Mouse (Mus musculus): Measurements from ENCODE around the gene Slc2a3.
A peak's percentile ranks its signal among the peaks of the same experiment; 100 is the strongest.

Slc2a3 gene

GRCm38 (mm10) chr6:122801301-122801800 lies at the start of gene Slc2a3:
Slc2a3 (minus strand) TSS chr6:122801640.
- Histone ChIP-seq H3K36me3 (ENCODE audit: control insufficient read depth, insufficient read depth, low read length, poor library complexity, severe bottlenecking) (no peaks in the 10 kb centered on the region), H3K27me3 (ENCODE audit: control insufficient read depth, insufficient read depth, low read length, poor library complexity, severe bottlenecking) (no peaks in the 10 kb centered on the region)
- DNase-seq (ENCODE audit: low read depth, low spot score): peak; percentile 64

- Histone ChIP-seq H3K27me3 (ENCODE audit: control insufficient read depth, insufficient read depth, low read length, poor library complexity, severe bottlenecking) (no peaks in the 10 kb centered on the region), H3K36me3 (ENCODE audit: control insufficient read depth, insufficient read depth, low read length, poor library complexity, severe bottlenecking) (peaks cover 6% of the 10 kb centered on the region)
- DNase-seq (ENCODE audit: low read depth, low spot score): no peak
Observed at GRCm38 (mm10) chr6:122843759-122844158, 42.3 kb upstream of the Slc2a3 start.

GRCm38 (mm10) chr6:122837539-122837938 lies 36.1 kb upstream of the Slc2a3 start:
- no peak for DNase-seq (ENCODE audit: low read depth, low spot score)
- H3K27me3 ChIP-seq (ENCODE audit: control insufficient read depth, insufficient read depth, low read length, poor library complexity, severe bottlenecking): no peaks in the 10 kb centered on the region

GRCm38 (mm10) chr6:122836974-122837373 lies 35.5 kb upstream of the Slc2a3 start:
- no peak for DNase-seq (ENCODE audit: low read depth, low spot score)
- Histone ChIP-seq H3K27me3 (ENCODE audit: control insufficient read depth, insufficient read depth, low read length, poor library complexity, severe bottlenecking) (no peaks in the 10 kb centered on the region), H3K36me3 (ENCODE audit: control insufficient read depth, insufficient read depth, low read length, poor library complexity, severe bottlenecking) (peaks cover 29% of the 10 kb centered on the region)

More at GRCm38 (mm10) chr6:122837539-122837938, 36.1 kb upstream of the Slc2a3 start:
- H3K36me3 ChIP-seq (ENCODE audit: control insufficient read depth, insufficient read depth, low read length, poor library complexity, severe bottlenecking): peaks cover 26% of the 10 kb centered on the region

- peak; percentile 87 for DNase-seq (ENCODE audit: low read depth, low spot score)
- no peaks in the 10 kb centered on the region for H3K27me3 ChIP-seq (ENCODE audit: control insufficient read depth, insufficient read depth, low read length, poor library complexity, severe bottlenecking)
- peaks cover 30% of the 10 kb centered on the region for H3K36me3 ChIP-seq (ENCODE audit: control insufficient read depth, insufficient read depth, low read length, poor library complexity, severe bottlenecking)
Observed at GRCm38 (mm10) chr6:122834365-122834764, 32.9 kb upstream of the Slc2a3 start.

GRCm38 (mm10) chr6:122832880-122833279 lies 31.4 kb upstream of the Slc2a3 start:
- DNase-seq (ENCODE audit: low read depth, low spot score): no peak
- peaks cover 27% of the 10 kb centered on the region for H3K36me3 ChIP-seq (ENCODE audit: control insufficient read depth, insufficient read depth, low read length, poor library complexity, severe bottlenecking)

GRCm38 (mm10) chr6:122828086-122828485 lies 26.6 kb upstream of the Slc2a3 start:
- Histone ChIP-seq H3K27me3 (ENCODE audit: control insufficient read depth, insufficient read depth, low read length, poor library complexity, severe bottlenecking) (no peaks in the 10 kb centered on the region), H3K36me3 (ENCODE audit: control insufficient read depth, insufficient read depth, low read length, poor library complexity, severe bottlenecking) (peaks cover 9% of the 10 kb centered on the region)
- DNase-seq (ENCODE audit: low read depth, low spot score): peak; percentile 55

More at GRCm38 (mm10) chr6:122832880-122833279, 31.4 kb upstream of the Slc2a3 start:
- H3K27me3 ChIP-seq (ENCODE audit: control insufficient read depth, insufficient read depth, low read length, poor library complexity, severe bottlenecking): no peaks in the 10 kb centered on the region

GRCm38 (mm10) chr6:122825923-122826742 lies 24.7 kb upstream of the Slc2a3 start:
- peaks cover 3% of the 10 kb centered on the region for H3K36me3 ChIP-seq (ENCODE audit: control insufficient read depth, insufficient read depth, low read length, poor library complexity, severe bottlenecking)
- H3K27me3 ChIP-seq (ENCODE audit: control insufficient read depth, insufficient read depth, low read length, poor library complexity, severe bottlenecking): no peaks in the 10 kb centered on the region

GRCm38 (mm10) chr6:122825166-122825565 lies 23.7 kb upstream of the Slc2a3 start:
- no peak for DNase-seq (ENCODE audit: low read depth, low spot score)
- no peaks in the 10 kb centered on the region; the same call in 1 of the 2 replicates for H3K36me3 ChIP-seq (ENCODE audit: control insufficient read depth, insufficient read depth, low read length, poor library complexity, severe bottlenecking)
- H3K27me3 ChIP-seq (ENCODE audit: control insufficient read depth, insufficient read depth, low read length, poor library complexity, severe bottlenecking): no peaks in the 10 kb centered on the region

More at GRCm38 (mm10) chr6:122825923-122826742, 24.7 kb upstream of the Slc2a3 start:
- DNase-seq (ENCODE audit: low read depth, low spot score): peak; percentile 59

- Histone ChIP-seq H3K27me3 (ENCODE audit: control insufficient read depth, insufficient read depth, low read length, poor library complexity, severe bottlenecking) (no peaks in the 10 kb centered on the region), H3K36me3 (ENCODE audit: control insufficient read depth, insufficient read depth, low read length, poor library complexity, severe bottlenecking) (no peaks in the 10 kb centered on the region; the same call in 1 of the 2 replicates)
- DNase-seq (ENCODE audit: low read depth, low spot score): no peak
Observed at GRCm38 (mm10) chr6:122824086-122824485, 22.6 kb upstream of the Slc2a3 start.

GRCm38 (mm10) chr6:122821822-122822221 lies 20.4 kb upstream of the Slc2a3 start:
- H3K36me3 ChIP-seq (ENCODE audit: control insufficient read depth, insufficient read depth, low read length, poor library complexity, severe bottlenecking): no peaks in the 10 kb centered on the region; the same call in 1 of the 2 replicates
- peak; percentile 65 for DNase-seq (ENCODE audit: low read depth, low spot score)
- H3K27me3 ChIP-seq (ENCODE audit: control insufficient read depth, insufficient read depth, low read length, poor library complexity, severe bottlenecking): no peaks in the 10 kb centered on the region

GRCm38 (mm10) chr6:122820799-122821650 lies 19.6 kb upstream of the Slc2a3 start:
- Histone ChIP-seq H3K27me3 (ENCODE audit: control insufficient read depth, insufficient read depth, low read length, poor library complexity, severe bottlenecking) (no peaks in the 10 kb centered on the region), H3K36me3 (ENCODE audit: control insufficient read depth, insufficient read depth, low read length, poor library complexity, severe bottlenecking) (no peaks in the 10 kb centered on the region; the same call in 1 of the 2 replicates)
- DNase-seq (ENCODE audit: low read depth, low spot score): peak; percentile 77

GRCm38 (mm10) chr6:122820071-122820798 lies 18.8 kb upstream of the Slc2a3 start:
- DNase-seq (ENCODE audit: low read depth, low spot score): no peak
- Histone ChIP-seq H3K36me3 (ENCODE audit: control insufficient read depth, insufficient read depth, low read length, poor library complexity, severe bottlenecking) (no peaks in the 10 kb centered on the region; the same call in 1 of the 2 replicates), H3K27me3 (ENCODE audit: control insufficient read depth, insufficient read depth, low read length, poor library complexity, severe bottlenecking) (no peaks in the 10 kb centered on the region)
